Mouse (Mus musculus) olfactory bulb, adult 2 months (tissue): ENCODE results near the gene Ankle1. TPM values are rescaled to one million over a fixed set of nuclear protein-coding genes. Genes with fewer than 3 reads are reported as not detected.

Source experiments
- H3K27ac ChIP-seq: fragments of 200-500 bp; 2 replicates; pipeline ENCODE4 v1.5.1; 2012; ENCODE audit warnings: low read depth, low read length; ENCODE audit not compliant: insufficient read depth
- H3K4me1 ChIP-seq: fragments of 200-500 bp; 2 replicates; pipeline ENCODE4 v1.6.1; 2012; ENCODE audit warnings: low read length; ENCODE audit not compliant: control insufficient read depth, insufficient read depth
- H3K4me3 ChIP-seq: fragments of 200-500 bp; 2 replicates; pipeline ENCODE4 v1.5.1; 2012; ENCODE audit warnings: mild to moderate bottlenecking, low read depth, low read length, moderate library complexity; ENCODE audit not compliant: insufficient read depth
- CTCF ChIP-seq: fragments of 200-500 bp; IDR thresholded peaks from 2 replicates; pipeline ENCODE4 v1.5.1; 2012; ENCODE audit warnings: low read depth, mild to moderate bottlenecking, low read length, moderate library complexity; ENCODE audit not compliant: insufficient read depth
- POLR2A ChIP-seq: fragments of 200-500 bp; IDR thresholded peaks from 2 replicates; pipeline ENCODE4 v1.6.1; 2012; ENCODE audit warnings: mild to moderate bottlenecking, low read depth, low read length, moderate library complexity; ENCODE audit not compliant: insufficient read depth
- WGBS: fragments of 180-500 bp; shearing (Covaris S2); methylation state at CpG from one replicate; pipeline ENCODE4 v1.1.7; 2018; 5-methylcytosine and 5-hydroxymethylcytosine counted together
- polyA plus RNA-seq: library from polyadenylated mRNA; stranded (reverse); fragments of >200 nt; gene quantifications from 2 replicates; pipeline ENCODE4 v1.2.4, GENCODE M21; 2012; ENCODE audit warnings: low replicate concordance; ENCODE audit not compliant: missing spikeins, insufficient read depth, insufficient read length

Gene Ankle1
- polyA plus RNA-seq, 1 experiment, result not detected

- 1% methylated on average over 7 of the region's 7 CpGs for WGBS
- Histone ChIP-seq H3K27ac (no peak overlapping the region), H3K4me1 (no peaks in the 10 kb centered on the region; the same call in 1 of the 2 replicates), H3K4me3 (no peak overlapping the region)
- TF ChIP-seq POLR2A (no peak), CTCF (no peak)
These were observed 35.6 kb downstream of the Ankle1 start for GRCm38 (mm10) chr8:71441404-71441803.

GRCm38 (mm10) chr8:71445096-71445495 lies 39.3 kb downstream of the Ankle1 start:
- 74% methylated on average over 7 of the region's 7 CpGs for WGBS
- Histone ChIP-seq H3K4me1 (no peaks in the 10 kb centered on the region; the same call in 1 of the 2 replicates), H3K4me3 (no peak overlapping the region), H3K27ac (no peak overlapping the region)
- no peak for TF ChIP-seq CTCF
- no peak for TF ChIP-seq POLR2A

- TF ChIP-seq CTCF (no peak), POLR2A (no peak)
- H3K27ac ChIP-seq, result no peak overlapping the region
- H3K4me3 ChIP-seq, result no peak overlapping the region
- 72% methylated on average over 4 of the region's 4 CpGs for WGBS
- no peaks in the 10 kb centered on the region for H3K4me1 ChIP-seq
These were observed 45.5 kb downstream of the Ankle1 start for GRCm38 (mm10) chr8:71451337-71451736.

GRCm38 (mm10) chr8:71451777-71452176 lies 46.0 kb downstream of the Ankle1 start:
- no peak overlapping the region for H3K27ac ChIP-seq
- WGBS, result 64% methylated on average over 11 of the region's 11 CpGs
- H3K4me3 ChIP-seq, result no peak overlapping the region
- TF ChIP-seq POLR2A (no peak), CTCF (no peak)
- H3K4me1 ChIP-seq, result no peaks in the 10 kb centered on the region

- WGBS, result 71% methylated on average over 2 of the region's 2 CpGs
- no peak for TF ChIP-seq CTCF
- TF ChIP-seq POLR2A, result no peak
- Histone ChIP-seq H3K27ac (no peak overlapping the region), H3K4me3 (no peak overlapping the region), H3K4me1 (0 out of 2 replicates have a peak, but pooled peaks cover 3% of the 10 kb centered on the region)
These were observed 46.9 kb downstream of the Ankle1 start for GRCm38 (mm10) chr8:71452669-71453068.

- TF ChIP-seq CTCF (no peak), POLR2A (no peak)
- WGBS, result 86% methylated on average over 8 of the region's 8 CpGs
- Histone ChIP-seq H3K27ac (no peak overlapping the region), H3K4me1 (peaks cover 15% of the 10 kb centered on the region), H3K4me3 (no peak overlapping the region)
These were observed 48.9 kb downstream of the Ankle1 start for GRCm38 (mm10) chr8:71454668-71455067.

- Histone ChIP-seq H3K4me3 (no peak overlapping the region), H3K27ac (no peak overlapping the region), H3K4me1 (peaks cover 27% of the 10 kb centered on the region)
- 53% methylated on average over 22 of the region's 22 CpGs for WGBS
- TF ChIP-seq POLR2A, result no peak
- no peak for TF ChIP-seq CTCF
These were observed 51.1 kb downstream of the Ankle1 start for GRCm38 (mm10) chr8:71456906-71457305.

GRCm38 (mm10) chr8:71457659-71458270 lies 52.0 kb downstream of the Ankle1 start:
- Histone ChIP-seq H3K4me3 (no peak overlapping the region), H3K4me1 (peaks cover 32% of the 10 kb centered on the region), H3K27ac (no peak overlapping the region)
- WGBS, result 88% methylated on average over 20 of the region's 20 CpGs
- TF ChIP-seq CTCF (no peak), POLR2A (no peak)

Other genes starting within 250 kb of the Ankle1 start
- gene Myo9b, start 133.3 kb upstream of the Ankle1 start, polyA plus RNA-seq, result 390 TPM in 1 of 2 replicates, not detected in the other
- not detected in 2 replicates for gene Haus8, start 133.1 kb upstream of the Ankle1 start, polyA plus RNA-seq
- not detected in 2 replicates for gene Use1, start 39.2 kb upstream of the Ankle1 start, polyA plus RNA-seq
- not detected in 2 replicates for gene Ocel1, start 34.7 kb upstream of the Ankle1 start, polyA plus RNA-seq
- gene Nr2f6, start 24.1 kb upstream of the Ankle1 start, polyA plus RNA-seq, result not detected in 2 replicates
- gene Ushbp1, start 10.2 kb upstream of the Ankle1 start, polyA plus RNA-seq, result not detected in 2 replicates
- gene Babam1, start 9.1 kb upstream of the Ankle1 start, polyA plus RNA-seq, result not detected in 2 replicates
- gene Abhd8, start 57.6 kb downstream of the Ankle1 start, polyA plus RNA-seq, result not detected in 2 replicates
- not detected in 2 replicates for gene Mrpl34, start 58.9 kb downstream of the Ankle1 start, polyA plus RNA-seq
- not detected in 2 replicates for gene Dda1, start 63.2 kb downstream of the Ankle1 start, polyA plus RNA-seq
- gene Ano8, start 80.0 kb downstream of the Ankle1 start, polyA plus RNA-seq, result not detected in 2 replicates
- gene Gtpbp3, start 82.1 kb downstream of the Ankle1 start, polyA plus RNA-seq, result not detected in 2 replicates
- gene Plvap, start 105.7 kb downstream of the Ankle1 start, polyA plus RNA-seq, result not detected in 2 replicates
- gene Ccdc194, start 119.7 kb downstream of the Ankle1 start, polyA plus RNA-seq, result not detected in 2 replicates
- gene Bst2, start 131.4 kb downstream of the Ankle1 start, polyA plus RNA-seq, result not detected in 2 replicates
- gene Mvb12a, start 136.9 kb downstream of the Ankle1 start, polyA plus RNA-seq, result not detected in 2 replicates
- gene Tmem221, start 152.9 kb downstream of the Ankle1 start, polyA plus RNA-seq, result not detected in 2 replicates
- gene Nxnl1, start 160.6 kb downstream of the Ankle1 start, polyA plus RNA-seq, result not detected in 2 replicates
- gene Slc27a1, start 162.9 kb downstream of the Ankle1 start, polyA plus RNA-seq, result not detected in 2 replicates
- not detected in 2 replicates for gene Pgls, start 186.2 kb downstream of the Ankle1 start, polyA plus RNA-seq
- not detected in 2 replicates for gene Fam129c, start 191.6 kb downstream of the Ankle1 start, polyA plus RNA-seq
- gene Colgalt1, start 205.0 kb downstream of the Ankle1 start, polyA plus RNA-seq, result 143 TPM in 1 of 2 replicates, not detected in the other